Mouse (Mus musculus) c-Kit-positive CD71-negative TER-119-negative erythroid progenitor cells, embryonic 14.5 days (primary cell): ENCODE measurements around the gene Ptpn12.

Experiments
- DNase-seq: peaks from one replicate; pipeline ENCODE4 v3.0.0-alpha.2; 2013; ENCODE audit warnings: low read depth

The Ptpn12 gene

DNA sequence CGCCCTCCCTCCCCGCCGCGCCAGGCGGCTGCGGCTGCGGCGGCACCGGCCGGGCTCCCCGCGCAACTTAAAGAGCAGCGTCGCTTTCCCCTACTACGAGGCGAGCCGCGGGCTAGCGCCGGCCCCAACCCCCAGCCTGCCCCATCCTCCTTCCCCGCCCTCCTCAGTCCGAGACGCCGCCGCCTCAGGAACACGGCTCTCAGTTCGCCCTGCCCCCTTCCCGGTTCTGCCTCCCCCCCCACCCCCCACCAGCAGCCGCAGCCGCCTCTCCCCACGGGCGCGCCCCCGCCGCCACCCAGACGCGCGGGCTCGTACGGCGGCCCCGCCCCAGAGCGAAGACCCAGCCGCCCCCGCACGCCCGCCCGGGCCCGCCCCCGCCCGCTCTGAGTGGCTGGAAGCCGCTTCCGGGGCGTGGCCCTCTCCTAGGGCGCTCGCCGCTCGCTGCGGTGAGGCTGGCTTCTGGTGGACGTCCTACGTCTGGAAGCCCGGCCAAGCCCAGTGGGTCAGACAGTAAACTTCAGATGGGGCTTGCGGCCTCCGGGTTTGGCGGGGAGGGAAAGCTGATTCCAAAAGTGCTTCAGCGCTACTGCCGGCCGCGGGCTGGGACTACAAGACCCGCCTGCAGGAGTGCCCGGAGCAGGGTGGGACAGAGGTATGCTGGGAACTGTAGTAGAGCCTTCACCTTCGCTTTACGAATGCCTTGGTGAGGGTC lies at the start of gene Ptpn12:
Ptpn12 (minus strand) TSS at position 92 of the 712 bp plus-strand sequence.
- peak; percentile 90 for DNase-seq

- DNase-seq = no peak
Observed at GRCm38 (mm10) chr5:21091179-21091578, 35.5 kb upstream of the Ptpn12 start.

GRCm38 (mm10) chr5:21057217-21057616 lies 1.5 kb upstream of the Ptpn12 start:
- no peak for DNase-seq

- DNase-seq = no peak
Observed at GRCm38 (mm10) chr5:21056595-21056994, 884 bp upstream of the Ptpn12 start.

GRCm38 (mm10) chr5:21055071-21055819 lies 466 bp downstream of the Ptpn12 start:
- no peak for DNase-seq

GRCm38 (mm10) chr5:21054472-21055070 lies 1.1 kb downstream of the Ptpn12 start:
- DNase-seq = no peak

- no peak for DNase-seq
Observed at GRCm38 (mm10) chr5:21053571-21054307, 2.0 kb downstream of the Ptpn12 start.

GRCm38 (mm10) chr5:21052521-21052920 lies 3.2 kb downstream of the Ptpn12 start:
- no peak for DNase-seq

DNA sequence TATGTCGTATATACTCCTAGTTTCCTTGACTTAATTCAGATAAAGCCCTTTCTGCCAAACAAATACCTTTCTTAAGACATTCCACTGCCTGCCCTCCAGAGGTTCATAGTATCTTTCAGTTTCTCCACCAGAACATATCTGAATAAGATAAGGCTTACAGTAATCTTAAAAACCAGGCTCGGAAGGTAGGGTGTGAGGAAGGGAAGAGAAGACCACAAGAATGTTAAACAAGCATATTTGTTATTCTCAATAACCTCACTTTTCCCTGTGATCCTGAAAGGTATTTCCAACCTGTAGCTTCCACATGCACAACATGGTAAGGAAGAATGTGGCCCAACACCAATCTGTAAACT lies 5.0 kb downstream of the Ptpn12 start:
- DNase-seq = no peak

DNA sequence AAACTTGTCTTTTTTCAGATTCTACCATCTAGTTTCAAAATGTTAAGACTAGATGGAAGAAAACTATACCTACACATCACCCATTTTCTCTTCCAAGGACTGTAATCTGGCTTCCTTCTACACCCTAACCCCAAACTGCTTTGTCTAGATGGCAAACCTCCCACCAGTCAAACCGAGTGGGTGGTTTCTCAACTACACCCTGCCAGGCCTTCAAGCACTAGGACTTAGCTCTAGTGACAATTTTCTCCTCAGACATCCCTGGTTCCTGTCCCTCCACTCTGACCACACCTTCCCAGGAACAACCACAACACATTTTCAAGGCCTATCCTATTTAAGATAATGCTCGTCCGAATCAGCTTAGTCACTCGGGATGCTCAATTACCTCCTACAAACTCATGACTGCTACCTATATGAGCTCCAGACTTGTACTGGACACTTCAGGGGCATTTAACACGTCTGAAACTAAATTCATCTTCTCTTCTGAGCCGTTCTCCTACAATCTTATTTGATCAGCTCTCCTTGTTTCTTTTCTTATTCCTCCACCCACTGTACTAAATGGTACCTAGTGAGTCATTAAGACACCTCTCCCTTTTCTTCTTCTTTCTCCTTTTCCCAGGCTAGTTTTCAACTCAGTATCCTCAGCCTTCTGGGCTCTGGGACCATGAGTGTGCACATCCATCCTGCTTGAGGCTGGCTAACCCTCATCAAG lies 5.5 kb downstream of the Ptpn12 start:
- no peak for DNase-seq

- no peak for DNase-seq
Observed at GRCm38 (mm10) chr5:21049006-21049405, 6.7 kb downstream of the Ptpn12 start.

DNA sequence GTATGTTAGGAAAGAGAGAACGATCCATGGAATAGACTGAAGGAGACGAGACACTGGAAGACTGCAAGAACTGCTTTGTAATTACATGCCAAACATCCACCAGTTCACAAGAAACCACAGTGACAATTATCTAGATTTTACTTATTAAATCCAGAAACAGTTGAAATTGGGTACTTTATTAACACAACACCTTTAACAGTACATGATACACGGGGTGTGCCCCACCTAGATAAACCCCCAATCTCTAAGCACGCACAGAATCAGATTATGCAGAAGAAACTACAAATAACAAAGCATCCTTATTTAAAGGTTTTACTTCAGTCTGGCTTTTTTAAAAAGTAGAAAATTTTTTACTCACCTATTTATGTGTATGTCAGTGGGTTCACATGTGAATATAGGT lies 8.6 kb downstream of the Ptpn12 start:
- no peak for DNase-seq

GRCm38 (mm10) chr5:21046150-21047048 lies 9.3 kb downstream of the Ptpn12 start:
- DNase-seq = no peak

- no peak for DNase-seq
Observed at GRCm38 (mm10) chr5:21045462-21045861, 10.2 kb downstream of the Ptpn12 start.

DNA sequence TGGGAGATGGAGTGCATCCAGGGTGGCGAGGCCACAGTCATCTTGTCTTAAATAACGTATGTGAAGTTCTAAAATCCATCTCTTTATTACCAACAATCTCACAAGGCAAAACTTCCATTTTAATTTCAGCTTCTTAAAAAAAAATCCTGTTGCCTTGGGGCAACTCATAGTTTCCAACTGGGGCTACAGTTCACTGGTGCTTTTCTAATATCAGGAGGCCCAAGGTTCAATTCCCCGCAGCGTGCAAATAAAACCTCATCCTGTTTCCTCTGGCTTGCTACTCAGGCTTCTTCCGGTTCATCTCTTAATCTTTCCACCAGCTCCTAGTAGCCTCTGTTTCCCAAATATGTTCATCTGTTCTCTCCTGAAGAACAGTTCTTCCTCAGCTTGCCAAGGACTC lies 17.6 kb downstream of the Ptpn12 start:
- no peak for DNase-seq

DNA sequence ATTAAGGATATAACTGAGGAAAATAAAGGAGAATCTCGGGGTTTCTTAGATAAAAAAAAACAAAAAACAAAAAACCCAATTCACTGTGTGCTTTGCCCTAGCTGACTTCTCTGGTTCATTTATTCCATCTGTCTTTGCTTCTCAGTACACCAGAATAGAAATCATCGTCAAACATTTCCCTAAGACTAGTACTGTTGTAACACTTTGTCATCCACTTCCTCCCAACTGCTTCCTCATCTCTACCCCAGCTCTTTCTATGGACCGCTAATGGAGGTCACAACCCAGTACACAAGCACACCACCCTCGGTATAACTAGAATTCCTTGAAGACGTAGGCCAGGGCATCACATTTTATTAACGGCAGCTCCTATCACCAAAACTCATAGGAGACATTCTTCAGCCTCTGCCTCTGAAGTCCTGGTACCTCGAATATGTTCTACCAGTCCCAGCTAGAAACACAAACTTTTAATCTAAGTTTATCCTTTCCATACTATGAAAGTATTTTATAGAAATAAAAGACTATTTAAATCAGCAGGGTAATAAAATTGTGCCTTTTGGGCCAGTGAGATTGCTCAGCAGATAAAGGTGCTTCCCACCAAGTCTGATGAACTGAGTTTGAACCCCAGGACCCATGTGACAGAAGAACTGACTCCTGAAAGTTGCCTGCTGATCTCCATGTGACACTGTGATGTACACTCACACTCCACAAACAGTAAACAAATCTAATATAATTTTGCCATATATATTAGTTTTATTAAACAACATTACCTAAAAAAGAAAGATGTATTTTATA lies 19.8 kb downstream of the Ptpn12 start:
- no peak for DNase-seq

GRCm38 (mm10) chr5:21034388-21034966 lies 21.2 kb downstream of the Ptpn12 start:
- no peak for DNase-seq

GRCm38 (mm10) chr5:21033382-21034056 lies 22.2 kb downstream of the Ptpn12 start:
- DNase-seq = no peak

GRCm38 (mm10) chr5:21032626-21033025 lies 23.1 kb downstream of the Ptpn12 start:
- DNase-seq = no peak
